Mouse (Mus musculus) forebrain, embryonic 11.5 days (tissue): ENCODE results near the gene Sept9. TPM values are rescaled to one million over a fixed set of nuclear protein-coding genes. Genes with fewer than 3 reads are reported as not detected.

Experiments used
- ATAC-seq: fragments of 200-750 bp; cut with Nextera tagmentation; replicated peaks from 2 replicates; pipeline ENCODE4 v1.8.0; 2017; ENCODE audit warnings: moderate TSS enrichment; ENCODE audit not compliant: low FRiP score
- DNase-seq: peaks from one replicate; pipeline ENCODE4 v3.0.0-alpha.2; 2017; ENCODE audit warnings: low spot score
- H3K27ac ChIP-seq: fragments of 300-500 bp; sonication (generic); 2 replicates; pipeline ENCODE4 v1.5.1; 2014; ENCODE audit warnings: low read depth, low read length
- H3K27me3 ChIP-seq: fragments of 300-500 bp; sonication (generic); 2 replicates; pipeline ENCODE4 v1.6.1; 2014; ENCODE audit warnings: mild to moderate bottlenecking, low read length, mixed read lengths; ENCODE audit not compliant: control insufficient read depth, insufficient read depth
- H3K36me3 ChIP-seq: fragments of 300-500 bp; sonication (generic); 2 replicates; pipeline ENCODE4 v1.6.1; 2014; ENCODE audit warnings: mild to moderate bottlenecking, low read length, moderate library complexity, mixed read lengths; ENCODE audit not compliant: control insufficient read depth, insufficient read depth
- H3K4me1 ChIP-seq: fragments of 300-500 bp; sonication (generic); replicated peaks from 2 replicates; pipeline ENCODE4 v1.6.1; 2014; ENCODE audit warnings: low read length, mixed read lengths; ENCODE audit not compliant: control insufficient read depth, insufficient read depth
- H3K4me2 ChIP-seq: fragments of 300-500 bp; sonication (generic); 2 replicates; pipeline ENCODE4 v1.6.1; 2014; ENCODE audit warnings: low read depth, mild to moderate bottlenecking, low read length, moderate library complexity, mixed read lengths; ENCODE audit not compliant: severe bottlenecking
- H3K4me3 ChIP-seq: fragments of 300-500 bp; sonication (generic); 2 replicates; pipeline ENCODE4 v1.5.1; 2014; ENCODE audit warnings: low read depth, low read length
- H3K9ac ChIP-seq: fragments of 300-500 bp; sonication (generic); 2 replicates; pipeline ENCODE4 v1.6.1; 2014; ENCODE audit warnings: low read length
- H3K9me3 ChIP-seq: fragments of 300-500 bp; sonication (generic); 2 replicates; pipeline ENCODE4 v1.6.1; 2016; ENCODE audit warnings: low read length, mixed read lengths; ENCODE audit not compliant: control insufficient read depth
- WGBS: fragments of 180-500 bp; shearing (Covaris S2); extraction: QIAGEN DNeasy Blood & Tissue Kit; methylation state at CpG from one replicate; pipeline ENCODE4 v1.1.7; 2014; 5-methylcytosine and 5-hydroxymethylcytosine counted together
- polyA plus RNA-seq: library from polyadenylated mRNA; unstranded; fragments of >200 nt; fragmentation: Nextera tagmentation; extraction: Ambion mirVana; gene quantifications from 2 replicates; pipeline ENCODE4 v1.2.1, GENCODE M21; 2014

The Sept9 gene
- polyA plus RNA-seq, 1 experiment from 2014 or later: 172 TPM

- Histone ChIP-seq H3K9me3 (no peaks in the 10 kb centered on the region), H3K27ac (no peak overlapping the region), H3K36me3 (no peaks in the 10 kb centered on the region), H3K4me3 (no peak overlapping the region), H3K9ac (no peak overlapping the region), H3K4me2 (no peak overlapping the region), H3K27me3 (no peaks in the 10 kb centered on the region), H3K4me1 (peaks cover 3% of the 10 kb centered on the region)
- DNase-seq (no peak), ATAC-seq (no peak)
- WGBS: 92% methylated on average over 13 of the region's 13 CpGs
These were observed 40.1 kb upstream of the Sept9 start for GRCm38 (mm10) chr11:117159257-117159945.

DNA sequence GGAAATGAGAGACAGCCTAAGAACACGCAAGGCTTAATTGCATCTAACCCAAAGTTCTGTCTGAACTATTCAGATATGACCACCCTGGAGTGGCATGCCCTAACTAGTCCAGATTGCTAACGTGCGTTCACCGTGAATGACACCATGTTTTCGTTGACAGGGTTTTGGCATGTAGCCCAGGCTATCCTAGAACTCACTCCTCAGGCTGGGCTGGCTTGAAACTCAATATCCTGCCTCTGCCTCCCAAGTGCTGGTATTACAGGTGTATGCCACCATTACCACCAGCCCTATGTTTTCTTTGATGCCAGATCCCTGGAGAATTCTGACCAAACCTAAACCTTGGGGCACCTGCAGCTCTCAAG is 39.5 kb upstream of the Sept9 start:
- no peak overlapping the region for H3K4me2 ChIP-seq
- no peak overlapping the region for H3K4me3 ChIP-seq
- no peaks in the 10 kb centered on the region for H3K36me3 ChIP-seq
- no peaks in the 10 kb centered on the region for H3K9me3 ChIP-seq
- H3K27me3 ChIP-seq: no peaks in the 10 kb centered on the region
- ATAC-seq: no peak
- H3K9ac ChIP-seq: no peak overlapping the region
- WGBS: 96% methylated on average over 5 of the region's 5 CpGs
- H3K27ac ChIP-seq: no peak overlapping the region
- DNase-seq: no peak
- peaks cover 3% of the 10 kb centered on the region for H3K4me1 ChIP-seq

- H3K36me3 ChIP-seq: no peaks in the 10 kb centered on the region
- DNase-seq: no peak
- no peak overlapping the region for H3K4me3 ChIP-seq
- H3K27ac ChIP-seq: no peak overlapping the region
- peaks cover 3% of the 10 kb centered on the region for H3K4me1 ChIP-seq
- WGBS: 95% methylated on average over 12 of the region's 12 CpGs
- ATAC-seq: no peak
- no peaks in the 10 kb centered on the region for H3K9me3 ChIP-seq
- H3K27me3 ChIP-seq: no peaks in the 10 kb centered on the region
- H3K4me2 ChIP-seq: no peak overlapping the region
- H3K9ac ChIP-seq: no peak overlapping the region
These were observed 38.7 kb upstream of the Sept9 start for GRCm38 (mm10) chr11:117160791-117161190.

DNA sequence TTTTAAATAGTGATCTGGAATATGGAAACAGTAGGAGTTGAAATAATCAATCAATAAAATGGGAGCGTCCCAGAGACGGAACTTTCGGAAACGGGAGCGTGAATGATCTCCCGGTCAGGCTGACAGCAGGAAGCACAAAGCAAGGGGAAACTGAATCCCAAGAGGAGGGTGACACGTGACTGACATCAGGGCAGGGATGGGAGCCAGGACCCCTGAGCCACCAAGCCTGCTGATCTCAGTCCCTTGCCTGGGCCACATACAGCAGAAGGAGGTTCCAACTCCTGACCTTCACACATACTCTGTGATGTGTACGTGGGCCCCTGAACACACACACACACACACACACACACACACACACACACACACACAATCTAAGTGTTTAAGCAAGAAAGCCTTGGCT is 37.9 kb upstream of the Sept9 start:
- ATAC-seq (no peak), DNase-seq (no peak)
- Histone ChIP-seq H3K27ac (no peak overlapping the region), H3K9me3 (no peaks in the 10 kb centered on the region), H3K4me3 (no peak overlapping the region), H3K27me3 (no peaks in the 10 kb centered on the region), H3K9ac (no peak overlapping the region), H3K36me3 (no peaks in the 10 kb centered on the region), H3K4me1 (no peaks in the 10 kb centered on the region), H3K4me2 (no peak overlapping the region)
- WGBS: 81% methylated on average over 8 of the region's 8 CpGs

DNA sequence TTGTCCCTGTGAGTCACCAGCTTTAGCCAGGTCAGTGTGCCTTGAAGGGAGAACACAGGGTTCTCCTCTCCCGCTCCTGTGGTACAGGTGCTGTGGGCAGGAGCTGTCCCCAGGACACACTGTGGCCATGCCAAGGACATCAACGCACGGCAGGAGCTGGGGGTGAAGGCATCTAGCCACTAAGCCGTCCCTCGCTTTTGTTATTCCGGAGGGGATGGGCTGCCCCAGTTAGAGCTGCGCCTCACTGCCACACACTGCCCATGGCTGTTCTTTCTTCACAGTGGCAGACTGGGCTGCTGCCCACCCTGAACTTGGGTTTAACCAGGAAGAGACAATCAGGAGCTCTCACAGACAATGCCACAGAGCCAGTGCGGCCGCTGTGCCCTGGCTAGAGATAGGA is 36.4 kb upstream of the Sept9 start:
- H3K4me1 ChIP-seq: no peaks in the 10 kb centered on the region
- H3K27ac ChIP-seq: no peak overlapping the region
- 78% methylated on average over 9 of the region's 9 CpGs for WGBS

DNA sequence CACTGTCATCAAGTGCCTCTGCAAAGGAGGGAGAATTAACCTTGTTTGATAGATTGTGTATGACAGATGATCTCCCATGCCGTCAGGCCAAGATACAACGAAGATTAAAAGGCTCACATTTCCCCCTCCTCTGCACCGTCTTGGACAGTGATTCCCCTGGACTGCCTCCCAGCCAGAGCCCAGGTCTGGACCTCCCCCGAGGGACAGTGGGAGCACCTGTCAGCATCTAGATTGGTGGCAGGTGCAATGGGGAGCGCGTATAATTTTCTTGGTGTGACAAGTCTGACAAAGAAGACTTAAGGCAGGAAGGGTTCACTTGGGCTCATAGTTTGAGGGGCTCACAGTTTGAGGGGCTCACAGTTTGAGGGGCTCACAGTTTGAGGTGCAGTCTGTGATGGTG is 35.7 kb upstream of the Sept9 start:
- Histone ChIP-seq H3K36me3 (no peaks in the 10 kb centered on the region), H3K9ac (no peak overlapping the region), H3K4me2 (no peak overlapping the region), H3K27me3 (no peaks in the 10 kb centered on the region), H3K4me1 (no peaks in the 10 kb centered on the region), H3K4me3 (no peak overlapping the region), H3K9me3 (no peaks in the 10 kb centered on the region), H3K27ac (no peak overlapping the region)
- DNase-seq (no peak), ATAC-seq (no peak)
- WGBS: 85% methylated on average over 6 of the region's 6 CpGs

More for the DNA sequence above, 36.4 kb upstream of the Sept9 start:
- DNase-seq (no peak), ATAC-seq (no peak)
- Histone ChIP-seq H3K4me3 (no peak overlapping the region), H3K9me3 (no peaks in the 10 kb centered on the region), H3K9ac (no peak overlapping the region), H3K27me3 (no peaks in the 10 kb centered on the region), H3K4me2 (no peak overlapping the region), H3K36me3 (no peaks in the 10 kb centered on the region)

- H3K9ac ChIP-seq: no peak overlapping the region
- no peak for DNase-seq
- H3K4me1 ChIP-seq: no peaks in the 10 kb centered on the region
- H3K36me3 ChIP-seq: no peaks in the 10 kb centered on the region
- no peaks in the 10 kb centered on the region for H3K27me3 ChIP-seq
- no peak overlapping the region for H3K4me2 ChIP-seq
- no peaks in the 10 kb centered on the region for H3K9me3 ChIP-seq
- ATAC-seq: no peak
- no peak overlapping the region for H3K4me3 ChIP-seq
- H3K27ac ChIP-seq: no peak overlapping the region
- WGBS: 90% methylated on average over 20 of the region's 20 CpGs
These were observed 31.0 kb upstream of the Sept9 start for GRCm38 (mm10) chr11:117168278-117169087.

GRCm38 (mm10) chr11:117169088-117169635 is 30.3 kb upstream of the Sept9 start:
- no peak for DNase-seq
- H3K4me3 ChIP-seq: no peak overlapping the region
- no peaks in the 10 kb centered on the region for H3K4me1 ChIP-seq
- no peaks in the 10 kb centered on the region for H3K9me3 ChIP-seq
- no peak overlapping the region for H3K9ac ChIP-seq
- no peak overlapping the region for H3K4me2 ChIP-seq
- no peaks in the 10 kb centered on the region for H3K27me3 ChIP-seq
- 90% methylated on average over 11 of the region's 11 CpGs for WGBS
- ATAC-seq: no peak
- no peaks in the 10 kb centered on the region for H3K36me3 ChIP-seq
- no peak overlapping the region for H3K27ac ChIP-seq
